Mouse (Mus musculus) kidney, postnatal 14 days (tissue): ENCODE measurements around the gene Gm815.

Source experiments
- DNase-seq: peaks from one replicate; pipeline ENCODE4 v3.0.0; 2022; ENCODE audit warnings: mixed read lengths

The Gm815 gene

GRCm38 (mm10) chr19:26885616-26886015 is at the start of gene Gm815:
Gm815 (plus strand) TSS chr19:26885881.
- no peak for DNase-seq

GRCm38 (mm10) chr19:26837626-26838025 is 48.1 kb upstream of the Gm815 start:
- DNase-seq, result no peak

DNA sequence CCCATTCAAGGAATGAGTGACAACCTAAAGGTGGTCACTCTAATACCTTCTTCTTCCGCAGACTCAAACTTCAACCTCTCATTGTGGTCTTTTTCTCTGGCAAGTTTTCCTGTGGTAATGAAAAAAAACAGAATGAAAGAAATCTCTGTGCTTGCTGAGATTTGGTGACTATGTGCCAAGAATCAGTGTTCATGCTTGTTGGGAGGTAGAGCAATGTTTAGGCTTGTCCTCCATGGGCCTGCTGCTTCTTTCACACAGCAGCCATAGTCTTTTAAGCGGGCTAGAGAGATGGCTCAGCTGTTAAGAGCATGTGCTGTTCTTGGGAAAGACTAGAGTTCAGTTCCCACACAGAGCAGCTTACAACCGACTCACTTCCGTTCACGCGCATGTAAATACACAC is 41.8 kb upstream of the Gm815 start:
- no peak for DNase-seq

- DNase-seq, result no peak
Observed at GRCm38 (mm10) chr19:26844813-26845212, 40.9 kb upstream of the Gm815 start.

- peak; percentile 87 for DNase-seq
Observed at GRCm38 (mm10) chr19:26845276-26846016, 40.2 kb upstream of the Gm815 start.

DNA sequence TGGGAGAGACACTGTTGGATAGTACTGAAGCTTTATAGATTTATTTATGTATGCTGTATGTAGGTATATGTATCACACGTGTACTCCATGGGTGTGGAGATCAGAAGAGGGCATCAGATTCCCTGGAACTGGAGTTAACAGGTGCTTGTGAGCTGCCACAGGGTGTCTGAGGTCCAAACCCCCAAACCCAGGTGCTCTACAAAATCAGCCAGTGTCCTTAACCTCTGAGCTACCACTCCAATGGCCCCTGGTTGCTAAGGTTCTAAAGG is 39.7 kb upstream of the Gm815 start:
- no peak for DNase-seq

DNA sequence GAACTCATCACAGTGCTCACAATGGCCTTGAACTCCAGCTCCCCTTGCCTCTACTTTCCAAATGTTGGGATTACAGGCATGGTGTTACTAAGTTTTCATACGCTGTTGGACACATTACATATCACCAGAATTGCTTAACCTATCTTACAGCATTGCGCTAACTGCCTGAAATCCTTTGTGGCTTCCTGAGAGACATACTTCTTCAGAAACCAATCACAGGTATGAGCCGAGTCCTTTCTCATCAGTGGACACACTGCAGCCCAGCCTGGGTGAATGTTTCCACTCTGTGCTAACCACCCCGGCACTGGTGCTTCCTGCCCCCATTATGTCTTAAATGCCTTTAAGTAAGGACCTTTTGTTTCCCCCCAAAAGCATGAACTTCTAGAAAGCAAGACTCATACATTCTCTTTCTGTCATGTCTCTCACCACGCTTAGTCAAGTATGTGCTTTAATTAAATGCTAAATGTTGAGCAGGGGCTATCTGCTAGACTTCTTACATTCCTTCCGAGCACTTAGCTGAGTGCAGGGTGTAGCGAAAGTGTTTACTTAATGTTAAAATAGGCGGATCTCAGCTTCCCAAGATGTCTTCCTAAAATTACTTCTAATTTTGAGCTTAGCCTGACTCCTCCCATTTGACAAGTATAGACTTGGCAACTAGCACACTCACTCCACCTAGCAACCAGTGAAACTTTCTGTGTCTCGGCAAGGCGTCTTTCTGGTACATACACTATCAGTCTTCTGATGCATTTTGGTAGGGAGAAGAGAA is 34.5 kb upstream of the Gm815 start:
- DNase-seq, result no peak

GRCm38 (mm10) chr19:26852325-26852900 is 33.3 kb upstream of the Gm815 start:
- no peak for DNase-seq

DNA sequence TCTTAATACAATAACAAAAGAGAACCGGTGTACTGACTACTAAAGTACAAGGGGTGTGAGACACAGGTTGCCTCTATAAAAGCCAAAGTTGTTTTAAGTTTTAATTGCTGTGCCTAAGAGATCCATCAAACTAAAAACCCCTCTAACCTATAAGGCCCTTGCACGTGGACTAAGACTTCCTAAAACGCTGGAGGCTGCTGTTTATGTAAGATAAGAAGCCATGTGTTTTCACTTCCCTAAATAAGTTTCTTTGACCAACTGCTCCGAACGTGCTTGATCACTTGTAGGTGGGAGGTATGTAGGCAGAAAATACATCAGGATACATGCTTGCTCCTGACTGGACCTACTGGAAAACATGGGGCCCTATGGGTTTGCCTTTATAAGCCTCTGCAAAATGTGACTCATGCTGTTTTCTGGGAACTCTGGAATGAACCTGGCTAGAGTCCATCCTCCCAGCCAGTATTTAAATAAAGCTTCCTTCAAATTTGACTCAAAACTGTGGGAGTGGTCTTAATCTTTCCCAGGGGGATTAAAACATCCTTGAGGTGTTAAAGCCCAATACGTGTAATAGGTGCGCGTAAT is 31.9 kb upstream of the Gm815 start:
- DNase-seq, result no peak

GRCm38 (mm10) chr19:26854661-26855060 is 31.0 kb upstream of the Gm815 start:
- no peak for DNase-seq

- DNase-seq, result no peak
Observed at GRCm38 (mm10) chr19:26855152-26855551, 30.5 kb upstream of the Gm815 start.

DNA sequence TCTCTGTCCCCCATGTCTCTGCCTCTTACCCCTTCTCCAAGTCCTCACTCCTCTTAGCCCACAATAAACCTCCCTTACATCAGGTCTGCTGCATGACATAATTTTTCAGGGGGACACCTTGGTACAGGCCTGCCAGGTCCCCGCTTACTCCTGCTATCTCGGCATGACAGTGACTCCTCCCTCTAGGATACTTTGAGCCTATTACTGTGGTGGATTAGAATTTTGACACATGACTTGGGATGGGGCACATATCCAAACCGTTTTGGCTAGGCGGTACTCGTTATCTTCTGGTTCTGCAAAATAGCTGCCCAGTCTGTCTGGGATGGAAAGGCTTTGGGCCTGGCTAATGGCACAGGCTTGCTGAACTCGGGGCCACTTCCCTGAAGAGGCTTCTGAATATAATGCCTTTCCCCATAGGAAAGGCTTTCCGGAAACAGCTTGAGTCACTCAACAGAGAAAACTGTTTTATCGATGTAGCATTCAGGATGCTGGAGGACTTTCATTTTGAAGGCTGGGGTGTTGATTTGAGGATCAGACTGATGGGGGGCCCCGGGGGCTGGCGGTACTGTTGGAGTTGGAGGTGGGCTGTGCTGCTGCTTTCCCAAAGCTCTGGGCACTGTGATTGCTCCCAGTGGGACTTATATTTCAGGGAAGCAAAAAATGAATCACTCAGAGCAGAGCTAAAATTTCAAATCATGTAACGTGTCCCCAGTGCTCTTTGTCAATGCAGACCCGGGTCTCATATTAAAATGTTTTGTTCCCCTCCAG is 27.1 kb upstream of the Gm815 start:
- DNase-seq, result no peak

- DNase-seq, result no peak
Observed at GRCm38 (mm10) chr19:26859195-26859570, 26.5 kb upstream of the Gm815 start.

DNA sequence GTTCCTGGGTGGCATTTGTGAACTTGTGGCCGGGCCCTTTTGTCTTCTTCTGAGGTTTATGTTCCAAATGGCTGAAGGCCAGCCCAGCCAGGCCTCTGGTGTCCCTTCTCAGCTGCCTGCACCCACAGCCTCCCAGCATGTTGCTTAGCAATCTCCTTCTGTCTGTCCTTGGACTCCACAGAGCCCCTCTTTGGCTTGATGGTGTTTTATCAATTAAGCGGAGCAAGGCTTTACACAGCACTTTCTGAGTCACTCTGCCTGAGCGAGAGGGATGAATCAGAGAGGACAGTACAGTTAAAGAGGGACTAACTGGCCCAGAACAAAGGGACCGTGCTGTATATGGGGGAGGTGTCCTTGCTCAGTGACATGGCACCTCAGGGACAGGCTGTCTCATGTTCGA is 22.0 kb upstream of the Gm815 start:
- no peak for DNase-seq

DNA sequence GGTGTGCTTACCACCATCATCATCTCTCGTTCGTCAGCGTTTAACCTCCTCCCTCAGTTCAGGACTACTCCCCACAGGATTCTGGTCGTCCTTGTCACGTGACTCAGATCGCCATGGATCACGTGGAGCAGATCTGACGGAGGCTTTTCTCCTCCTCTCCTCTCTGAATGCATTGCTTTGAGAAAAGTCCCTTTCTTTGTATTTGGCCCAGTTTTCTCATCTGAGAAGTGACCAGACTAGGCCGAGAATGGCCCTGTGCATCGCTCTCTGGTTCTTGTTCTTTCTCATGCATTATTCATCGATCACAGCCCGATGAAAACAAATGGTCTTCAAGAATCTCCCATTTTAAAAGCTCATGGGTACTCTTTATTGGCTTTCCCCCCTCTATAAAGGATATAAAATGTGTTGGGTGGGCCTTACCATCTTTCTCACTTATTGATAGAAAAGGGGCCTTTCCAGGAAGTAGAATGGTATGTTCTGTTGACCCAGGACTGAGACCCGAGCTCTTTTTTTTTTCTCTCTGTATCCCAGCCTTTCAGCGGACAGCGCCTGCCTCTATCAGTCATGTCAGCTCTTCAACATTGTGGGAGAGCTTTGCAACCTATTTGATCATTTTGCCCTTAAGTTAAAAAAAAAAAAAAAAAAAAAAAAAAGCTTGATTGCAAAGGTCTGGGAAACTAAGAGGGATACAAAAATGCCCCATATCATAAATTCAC is 20.5 kb upstream of the Gm815 start:
- DNase-seq, result no peak

- peak; percentile 49 for DNase-seq
Observed at GRCm38 (mm10) chr19:26865736-26866135, 19.9 kb upstream of the Gm815 start.

- DNase-seq, result no peak
Observed at GRCm38 (mm10) chr19:26869591-26869990, 16.1 kb upstream of the Gm815 start.

DNA sequence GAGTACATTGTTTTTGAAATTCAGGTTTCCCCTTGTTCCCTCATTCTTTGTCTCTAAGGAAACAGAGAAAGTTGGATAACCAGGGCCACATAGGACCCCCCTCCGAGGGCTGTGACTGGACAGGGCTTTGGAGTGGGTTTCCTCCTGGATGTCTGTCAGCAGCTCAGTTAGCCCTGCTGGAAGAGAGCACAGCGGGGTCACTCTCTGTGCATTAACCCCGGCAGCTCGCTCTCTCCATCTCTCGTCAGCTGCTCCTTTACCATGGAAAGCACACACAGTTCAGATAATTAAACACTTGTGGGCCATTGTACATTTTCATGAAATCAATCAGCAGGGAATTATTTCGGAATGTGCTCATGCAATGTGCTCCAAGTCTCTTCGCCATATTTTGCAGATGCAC is 15.4 kb upstream of the Gm815 start:
- DNase-seq, result no peak

DNA sequence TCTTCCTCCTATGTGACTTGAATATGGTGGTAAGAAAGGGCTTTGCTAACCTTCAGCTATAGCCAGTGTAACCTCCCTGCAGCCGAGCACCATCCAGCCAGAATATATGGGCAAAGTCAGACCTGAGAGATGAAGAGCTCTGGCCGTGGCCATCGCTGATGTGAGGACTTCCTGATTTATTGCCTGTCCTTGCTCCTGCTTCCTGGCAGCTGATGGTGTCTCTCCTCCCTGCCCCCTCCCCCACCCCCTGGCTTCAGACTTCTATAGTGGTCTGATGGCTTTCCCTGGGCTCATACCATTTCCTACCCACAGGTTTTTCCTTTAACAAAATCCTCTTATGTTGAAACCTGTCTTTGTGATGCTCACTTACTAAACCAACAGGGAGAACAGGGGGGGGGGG is 14.6 kb upstream of the Gm815 start:
- no peak for DNase-seq

DNA sequence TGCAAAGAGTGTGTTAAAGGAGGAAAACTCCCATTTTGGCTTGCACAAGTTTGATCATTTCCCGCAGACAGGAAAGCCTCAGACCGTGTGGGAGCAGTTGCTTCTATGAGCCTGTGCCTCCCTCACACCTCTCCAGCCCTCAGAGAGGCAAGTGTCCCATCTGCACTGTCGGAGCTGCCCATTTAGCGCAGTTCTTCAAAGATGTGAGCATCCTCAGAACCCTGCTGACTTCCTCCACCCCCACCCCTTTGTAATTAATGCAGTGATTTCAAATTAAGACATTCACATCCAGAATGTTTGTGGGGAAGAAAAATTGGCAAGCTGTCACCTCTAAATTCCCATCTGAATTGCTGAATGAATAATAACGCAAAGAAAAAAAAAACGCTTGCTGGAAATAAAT is 12.8 kb upstream of the Gm815 start:
- no peak for DNase-seq

DNA sequence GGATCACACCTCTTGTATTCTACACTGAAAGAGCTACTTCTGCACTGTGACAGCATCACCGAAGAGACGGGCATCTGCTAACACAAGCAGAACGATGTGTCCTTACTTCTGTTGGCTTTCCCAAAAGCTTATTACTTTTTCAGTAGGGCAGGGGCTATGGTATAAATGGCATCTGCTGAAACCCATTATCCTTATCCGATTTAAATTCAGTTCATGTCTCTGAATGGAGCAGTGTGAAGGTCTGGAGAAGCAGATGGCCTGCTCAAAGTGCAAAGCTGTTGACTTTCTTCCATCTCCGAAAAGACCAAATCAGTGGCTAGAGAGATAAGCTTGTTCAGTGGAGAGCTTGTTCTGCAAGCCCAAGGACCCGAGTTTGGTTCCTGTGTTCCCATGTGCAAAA is 10.1 kb upstream of the Gm815 start:
- no peak for DNase-seq

GRCm38 (mm10) chr19:26877180-26877775 is 8.4 kb upstream of the Gm815 start:
- peak; percentile 20 for DNase-seq
